Comparison of ENCODE assay signal across 21 mouse cellular contexts in genomic region chr4:48663271-48663670, GRCm38 (mm10). TPM values are rescaled to one million over a fixed set of nuclear protein-coding genes. Genes with fewer than 3 reads are reported as not detected.
DNase-seq lines count a peak whose midpoint lies in the region; ATAC-seq and TF ChIP-seq lines count a peak whose summit lies in the region.
"Had no signal": no experiment of that assay in that cellular context is flagged by ENCODE, and none has a peak within 500 bp of the region (broad histone marks: within the 10 kb centered on the region; RNA-seq: fewer than 3 reads in every experiment).

Gene Cavin4, plus strand, starts transcription at chr4:48663514.

- H3K4me1 ChIP-seq in lung, embryonic 16.5 days (replicated peaks; ENCODE audit: control insufficient read depth, insufficient read depth, low read length), result no peaks in the 10 kb centered on the region
- peaks cover 7% of the 10 kb centered on the region; the same call in 1 of the 2 replicates for H3K4me1 ChIP-seq in heart, embryonic 15.5 days (replicated peaks)
- no peaks in the 10 kb centered on the region for H3K4me1 ChIP-seq in liver, embryonic 11.5 days (replicated peaks; ENCODE audit: control insufficient read depth, insufficient read depth, low read length)
- no peaks in the 10 kb centered on the region for H3K4me1 ChIP-seq in midbrain, postnatal 0 days (ENCODE audit: insufficient read depth, low read length)
- H3K4me1 ChIP-seq: embryonic facial prominence, embryonic 12.5 days; hindbrain, embryonic 10.5 days; liver, embryonic 13.5 days; stomach, embryonic 15.5 days had no signal

- H3K27me3 ChIP-seq in lung, embryonic 16.5 days (ENCODE audit: control insufficient read depth, insufficient read depth, low read depth, low read length), result no peaks in the 10 kb centered on the region
- no peaks in the 10 kb centered on the region for H3K27me3 ChIP-seq in heart, embryonic 15.5 days
- no peaks in the 10 kb centered on the region for H3K27me3 ChIP-seq in myocyte (ENCODE audit: control insufficient read depth, insufficient read depth, insufficient read length)
- H3K27me3 ChIP-seq in liver, embryonic 11.5 days (replicated peaks; ENCODE audit: control insufficient read depth, insufficient read depth, low read length), result no peaks in the 10 kb centered on the region
- no peaks in the 10 kb centered on the region for H3K27me3 ChIP-seq in midbrain, postnatal 0 days (ENCODE audit: insufficient read depth, low read length)
- H3K27me3 ChIP-seq: embryonic facial prominence, embryonic 12.5 days; liver, embryonic 13.5 days; Patski; stomach, embryonic 15.5 days had no signal

- H3K36me3 ChIP-seq in lung, embryonic 16.5 days (ENCODE audit: control insufficient read depth, insufficient read depth, low read length), result peaks cover 15% of the 10 kb centered on the region; the same call in 1 of the 2 replicates
- H3K36me3 ChIP-seq in heart, embryonic 15.5 days, result no peaks in the 10 kb centered on the region; the same call in 1 of the 2 replicates
- no peaks in the 10 kb centered on the region for H3K36me3 ChIP-seq in myocyte (ENCODE audit: control insufficient read depth, insufficient read depth)
- peaks cover 2% of the 10 kb centered on the region; the same call in 1 of the 2 replicates for H3K36me3 ChIP-seq in liver, embryonic 11.5 days (ENCODE audit: control insufficient read depth, insufficient read depth, low read length)
- H3K36me3 ChIP-seq in midbrain, postnatal 0 days (ENCODE audit: insufficient read depth, low read length), result peaks cover 25% of the 10 kb centered on the region
- H3K36me3 ChIP-seq: liver, embryonic 13.5 days; stomach, embryonic 15.5 days had no signal

- no peak within 1 kb of the TSS for H3K9ac ChIP-seq in lung, embryonic 16.5 days (ENCODE audit: low read length)
- H3K9ac ChIP-seq in heart, embryonic 15.5 days, result no peak within 1 kb of the TSS
- H3K9ac ChIP-seq in liver, embryonic 11.5 days (ENCODE audit: low read depth, low read length), result no peak within 1 kb of the TSS
- H3K9ac ChIP-seq in midbrain, postnatal 0 days (replicated peaks; ENCODE audit: low read length, poor library complexity, severe bottlenecking), result no peak within 1 kb of the TSS
- H3K9ac ChIP-seq: embryonic facial prominence, embryonic 12.5 days; liver, embryonic 13.5 days; stomach, embryonic 15.5 days had no signal

- no peak for DNase-seq in lung, postnatal 14 days
- DNase-seq in gastrocnemius, postnatal 10 days, result peak; percentile 64
- DNase-seq in liver, embryonic 11.5 days (ENCODE audit: low spot score), result no peak
- no peak for DNase-seq in midbrain, postnatal 0 days (ENCODE audit: low spot score)
- DNase-seq in c-Kit-positive CD71-positive TER-119-positive erythroid progenitor cells, embryonic 14.5 days (ENCODE audit: low spot score), result no peak
- DNase-seq: adrenal gland, adult 8-10 months; cerebellum, postnatal 14 days; kidney, adult 18-20 months; liver, embryonic 13.5 days; right cerebral cortex, postnatal 25 days; thymus, postnatal 36 days had no signal

- H3K9me3 ChIP-seq in lung, embryonic 16.5 days (ENCODE audit: control insufficient read depth, low read length), result no peaks in the 10 kb centered on the region
- H3K9me3 ChIP-seq in heart, embryonic 15.5 days (replicated peaks), result no peaks in the 10 kb centered on the region
- no peaks in the 10 kb centered on the region for H3K9me3 ChIP-seq in liver, embryonic 11.5 days (ENCODE audit: control insufficient read depth, low read length)
- H3K9me3 ChIP-seq in midbrain, postnatal 0 days (ENCODE audit: low read length), result no peaks in the 10 kb centered on the region
- H3K9me3 ChIP-seq: embryonic facial prominence, embryonic 12.5 days; hindbrain, embryonic 10.5 days; liver, embryonic 13.5 days; stomach, embryonic 15.5 days had no signal

- TF ChIP-seq POLR2A in myocyte (IDR thresholded peaks at IDR 0.05; ENCODE audit: insufficient read length, low read depth), result peak; percentile 40

- no peak for TF ChIP-seq CTCF in midbrain, postnatal 0 days (IDR thresholded peaks at IDR 0.05)

- no peak within 1 kb of the TSS for H3K4me3 ChIP-seq in lung, embryonic 16.5 days (ENCODE audit: low read length)
- H3K4me3 ChIP-seq in heart, embryonic 15.5 days, result peak within 1 kb of the TSS; percentile 29
- H3K4me3 ChIP-seq in myocyte, result peak within 1 kb of the TSS; percentile 41
- H3K4me3 ChIP-seq in liver, embryonic 11.5 days (ENCODE audit: low read depth, low read length), result no peak within 1 kb of the TSS
- no peak within 1 kb of the TSS for H3K4me3 ChIP-seq in midbrain, postnatal 0 days (ENCODE audit: low read depth, low read length)
- H3K4me3 ChIP-seq: embryonic facial prominence, embryonic 12.5 days; hindbrain, embryonic 10.5 days; liver, embryonic 13.5 days; stomach, embryonic 15.5 days had no signal

- H3K27ac ChIP-seq in lung, embryonic 16.5 days (ENCODE audit: low read length), result no peak within 1 kb of the TSS
- peak within 1 kb of the TSS; percentile 80 for H3K27ac ChIP-seq in heart, embryonic 15.5 days
- no peak within 1 kb of the TSS for H3K27ac ChIP-seq in liver, embryonic 11.5 days (ENCODE audit: low read depth, low read length)
- no peak within 1 kb of the TSS for H3K27ac ChIP-seq in midbrain, postnatal 0 days (ENCODE audit: low read depth, low read length)
- H3K27ac ChIP-seq: embryonic facial prominence, embryonic 12.5 days; hindbrain, embryonic 10.5 days; liver, embryonic 13.5 days; stomach, embryonic 15.5 days had no signal

- peaks cover 35% of the 10 kb centered on the region for H3K79me2 ChIP-seq in myocyte (ENCODE audit: control insufficient read depth, insufficient read depth)

- H3ac ChIP-seq in myocyte (ENCODE audit: control insufficient read depth, insufficient read length), result peak within 1 kb of the TSS; percentile 43

- ATAC-seq in lung, embryonic 16.5 days (ENCODE audit: low read depth), result peak; percentile 46; the same call in 1 of the 2 replicates
- peak; percentile 80; the same call in 1 of the 2 replicates for ATAC-seq in heart, embryonic 15.5 days (replicated peaks; ENCODE audit: insufficient number of reproducible peaks, insufficient read depth, low FRiP score, low read depth)
- ATAC-seq in liver, embryonic 11.5 days (replicated peaks; ENCODE audit: low FRiP score), result no peak
- no peak for ATAC-seq in midbrain, postnatal 0 days (ENCODE audit: low FRiP score)
- ATAC-seq: forebrain, embryonic 14.5 days; Patski had no signal

- WGBS in lung, embryonic 16.5 days, result 80% methylated on average over 10 of the region's 10 CpGs
- 58% methylated on average over 10 of the region's 10 CpGs for WGBS in heart, embryonic 15.5 days
- 94% methylated on average over 10 of the region's 10 CpGs for WGBS in liver, embryonic 11.5 days
- WGBS in midbrain, postnatal 0 days, result 89% methylated on average over 10 of the region's 10 CpGs

- no peak within 1 kb of the TSS for H3K4me2 ChIP-seq in lung, embryonic 16.5 days (ENCODE audit: low read depth, low read length)
- H3K4me2 ChIP-seq in heart, embryonic 15.5 days, result peak within 1 kb of the TSS; percentile 43
- peak within 1 kb of the TSS; percentile 85 for H3K4me2 ChIP-seq in myocyte (ENCODE audit: low read depth)
- no peak within 1 kb of the TSS for H3K4me2 ChIP-seq in liver, embryonic 11.5 days
- no peak within 1 kb of the TSS for H3K4me2 ChIP-seq in midbrain, postnatal 0 days (ENCODE audit: low read depth, low read length, poor library complexity, severe bottlenecking)
- H3K4me2 ChIP-seq: embryonic facial prominence, embryonic 12.5 days; liver, embryonic 13.5 days; stomach, embryonic 15.5 days had no signal

TF ChIP-seq in myocyte, 11 proteins besides CTCF, POLR2A, EP300 and RAD21:
- TF ChIP-seq MAX (IDR thresholded peaks at IDR 0.05; ENCODE audit: low read depth) (peak; percentile 61), TCF3 (IDR thresholded peaks at IDR 0.05; ENCODE audit: insufficient read length, low read depth) (no peak), SRF (IDR thresholded peaks at IDR 0.05; ENCODE audit: control insufficient read depth, insufficient read length, low read depth) (no peak), POLR2AphosphoS2 (IDR thresholded peaks at IDR 0.05; ENCODE audit: insufficient read length, low read depth) (peak; percentile 15), TCF12 (IDR thresholded peaks at IDR 0.05; ENCODE audit: insufficient read depth, poor library complexity, severe bottlenecking) (peak; percentile 19), MYOD1 (IDR thresholded peaks at IDR 0.05; ENCODE audit: control insufficient read depth in 1 of 3, insufficient read length in 2 of 3, low read depth in 2 of 3) (peak in 1 of 3 experiments; percentile 46), E2F4 (IDR thresholded peaks at IDR 0.05; ENCODE audit: insufficient read depth) (no peak), CEBPB (IDR thresholded peaks at IDR 0.05; ENCODE audit: insufficient read depth, poor library complexity, severe bottlenecking) (peak; percentile 62; the same call in 1 of the 2 replicates), USF1 (IDR thresholded peaks at IDR 0.05; ENCODE audit: low read depth) (no peak), REST (IDR thresholded peaks at IDR 0.05; ENCODE audit: insufficient read depth, insufficient read length) (no peak), MYOG (IDR thresholded peaks at IDR 0.05; ENCODE audit: control insufficient read depth in 1 of 3, insufficient read depth in 1 of 3, insufficient read length in 2 of 3, low read depth in 2 of 3) (peak in 1 of 3 experiments; percentile 72)

RNA-seq across cellular contexts. Expression of gene Cavin4, which starts in this region (rescaled TPM):
- polyA plus RNA-seq in lung, embryonic 16.5 days (2015; fragmentation: Nextera tagmentation; extraction: Ambion mirVana), result 1.6 and 3.1 TPM in 2 replicates
- 100 to 1,000 TPM; 184 to 203 TPM for total RNA-seq in gastrocnemius, postnatal 10 days (2021)
- 13.2 and 17.3 TPM in 2 replicates for polyA plus RNA-seq in heart, embryonic 15.5 days (2015; fragmentation: Nextera tagmentation; extraction: Ambion mirVana)
- 119 TPM for polyA plus RNA-seq in myocyte (2012; fragmentation: generic; extraction: Trizol)
- polyA plus RNA-seq in liver, embryonic 11.5 days (2014; fragmentation: Nextera tagmentation; extraction: Ambion mirVana), result 0.15 and 0.19 TPM in 2 replicates
- 0.76 and 1.4 TPM in 2 replicates for total RNA-seq in midbrain, postnatal 0 days (2014; rRNA removed)
- polyA plus RNA-seq in midbrain, postnatal 0 days (2015; fragmentation: Nextera tagmentation; extraction: Ambion mirVana), result 0.79 and 1.0 TPM in 2 replicates
- total RNA-seq: megakaryocyte, adult 5-6 weeks had no signal
- polyA plus RNA-seq: large intestine, adult 2 months had no signal

Comparison
In these comparisons a context has a peak if more than half of its experiments do, and no peak if none do; other contexts are left out.
1. RNA of gene Cavin4 (total RNA-seq): 184 to 203 TPM in gastrocnemius, postnatal 10 days; 0.76 to 1.4 TPM in midbrain, postnatal 0 days; every median in the first group is over 10 times any median in the second.
2. ATAC-seq: peak in lung, embryonic 16.5 days (single experiment) and heart, embryonic 15.5 days (single experiment); none in liver, embryonic 11.5 days (single experiment) and midbrain, postnatal 0 days (single experiment).
3. H3K4me2 ChIP-seq: peak in heart, embryonic 15.5 days (single experiment) and myocyte (single experiment); none in lung, embryonic 16.5 days (single experiment), liver, embryonic 11.5 days (single experiment) and midbrain, postnatal 0 days (single experiment).
4. H3K4me3 ChIP-seq: peak in heart, embryonic 15.5 days (single experiment) and myocyte (single experiment); none in lung, embryonic 16.5 days (single experiment), liver, embryonic 11.5 days (single experiment) and midbrain, postnatal 0 days (single experiment).